Mouse (Mus musculus) olfactory bulb, adult 2 months (tissue): ENCODE results near the gene Rnf32. TPM values are rescaled to one million over a fixed set of nuclear protein-coding genes. Genes with fewer than 3 reads are reported as not detected.
A peak's percentile ranks its signal among the peaks of the same experiment; 100 is the strongest.

Source experiments
- H3K27ac ChIP-seq: fragments of 200-500 bp; 2 replicates; pipeline ENCODE4 v1.5.1; 2012; ENCODE audit warnings: low read depth, low read length; ENCODE audit not compliant: insufficient read depth
- H3K4me1 ChIP-seq: fragments of 200-500 bp; 2 replicates; pipeline ENCODE4 v1.6.1; 2012; ENCODE audit warnings: low read length; ENCODE audit not compliant: control insufficient read depth, insufficient read depth
- H3K4me3 ChIP-seq: fragments of 200-500 bp; 2 replicates; pipeline ENCODE4 v1.5.1; 2012; ENCODE audit warnings: mild to moderate bottlenecking, low read depth, low read length, moderate library complexity; ENCODE audit not compliant: insufficient read depth
- CTCF ChIP-seq: fragments of 200-500 bp; IDR thresholded peaks from 2 replicates; pipeline ENCODE4 v1.5.1; 2012; ENCODE audit warnings: low read depth, mild to moderate bottlenecking, low read length, moderate library complexity; ENCODE audit not compliant: insufficient read depth
- POLR2A ChIP-seq: fragments of 200-500 bp; IDR thresholded peaks from 2 replicates; pipeline ENCODE4 v1.6.1; 2012; ENCODE audit warnings: mild to moderate bottlenecking, low read depth, low read length, moderate library complexity; ENCODE audit not compliant: insufficient read depth
- WGBS: fragments of 180-500 bp; shearing (Covaris S2); methylation state at CpG from one replicate; pipeline ENCODE4 v1.1.7; 2018; 5-methylcytosine and 5-hydroxymethylcytosine counted together
- polyA plus RNA-seq: library from polyadenylated mRNA; stranded (reverse); fragments of >200 nt; gene quantifications from 2 replicates; pipeline ENCODE4 v1.2.4, GENCODE M21; 2012; ENCODE audit warnings: low replicate concordance; ENCODE audit not compliant: missing spikeins, insufficient read depth, insufficient read length

The Rnf32 gene
- not detected in 2 replicates for polyA plus RNA-seq

GRCm38 (mm10) chr5:29195570-29196263 lies at the start of gene Rnf32:
TSS of gene Rnf32 (plus strand) at chr5:29195992.
- Histone ChIP-seq H3K27ac (peak within 1 kb of the TSS; percentile 79), H3K4me3 (peak within 1 kb of the TSS; percentile 96), H3K4me1 (peaks cover 3% of the 10 kb centered on the region; the same call in 1 of the 2 replicates)
- TF ChIP-seq CTCF (no peak), POLR2A (peak; percentile 85)
- under 1% methylated on average over 69 of the region's 70 CpGs for WGBS

- 73% methylated on average over 4 of the region's 4 CpGs for WGBS
- no peaks in the 10 kb centered on the region for H3K4me1 ChIP-seq
- TF ChIP-seq POLR2A (no peak), CTCF (no peak)
- H3K4me3 ChIP-seq: no peak overlapping the region
- no peak overlapping the region for H3K27ac ChIP-seq
These were observed 45.6 kb upstream of the Rnf32 start for GRCm38 (mm10) chr5:29150146-29150545.

GRCm38 (mm10) chr5:29159849-29160248 lies 35.9 kb upstream of the Rnf32 start:
- Histone ChIP-seq H3K4me1 (no peaks in the 10 kb centered on the region), H3K4me3 (no peak overlapping the region), H3K27ac (no peak overlapping the region)
- TF ChIP-seq POLR2A: no peak
- TF ChIP-seq CTCF: no peak
- WGBS: 38% methylated on average over 1 of the region's 1 CpGs

GRCm38 (mm10) chr5:29166947-29167346 lies 28.8 kb upstream of the Rnf32 start:
- 83% methylated on average over 2 of the region's 2 CpGs for WGBS
- no peaks in the 10 kb centered on the region for H3K4me1 ChIP-seq
- TF ChIP-seq CTCF (no peak), POLR2A (no peak)
- H3K27ac ChIP-seq: no peak overlapping the region
- no peak overlapping the region for H3K4me3 ChIP-seq

GRCm38 (mm10) chr5:29170193-29170592 lies 25.6 kb upstream of the Rnf32 start:
- TF ChIP-seq POLR2A (no peak), CTCF (no peak)
- Histone ChIP-seq H3K27ac (no peak overlapping the region), H3K4me1 (no peaks in the 10 kb centered on the region), H3K4me3 (no peak overlapping the region)
- 70% methylated on average over 6 of the region's 6 CpGs for WGBS

GRCm38 (mm10) chr5:29171165-29171564 lies 24.6 kb upstream of the Rnf32 start:
- Histone ChIP-seq H3K4me3 (no peak overlapping the region), H3K4me1 (no peaks in the 10 kb centered on the region), H3K27ac (no peak overlapping the region)
- TF ChIP-seq CTCF: no peak
- no peak for TF ChIP-seq POLR2A

- H3K27ac ChIP-seq: no peak overlapping the region
- WGBS: 85% methylated on average over 5 of the region's 5 CpGs
- H3K4me1 ChIP-seq: no peaks in the 10 kb centered on the region
- TF ChIP-seq POLR2A (no peak), CTCF (no peak)
- no peak overlapping the region for H3K4me3 ChIP-seq
These were observed 9.0 kb upstream of the Rnf32 start for GRCm38 (mm10) chr5:29186798-29187197.

- 7% methylated on average over 9 of the region's 9 CpGs for WGBS
- TF ChIP-seq POLR2A: no peak
- no peak for TF ChIP-seq CTCF
- Histone ChIP-seq H3K4me1 (peaks cover 3% of the 10 kb centered on the region; the same call in 1 of the 2 replicates), H3K4me3 (peak overlapping the region; percentile 96), H3K27ac (peak overlapping the region; percentile 79)
These were observed 592 bp upstream of the Rnf32 start for GRCm38 (mm10) chr5:29195231-29195569.

GRCm38 (mm10) chr5:29196264-29196658 lies 469 bp downstream of the Rnf32 start:
- 6% methylated on average over 12 of the region's 12 CpGs for WGBS
- peak overlapping the region; percentile 46; the same call in 1 of the 2 replicates for H3K27ac ChIP-seq
- TF ChIP-seq CTCF (no peak), POLR2A (no peak)

More at GRCm38 (mm10) chr5:29196264-29196658, 469 bp downstream of the Rnf32 start:
- Histone ChIP-seq H3K4me3 (peak overlapping the region; percentile 96), H3K4me1 (peaks cover 3% of the 10 kb centered on the region; the same call in 1 of the 2 replicates)
